Mouse (Mus musculus): ENCODE measurements around the gene Xpo6. TPM values are rescaled to one million over a fixed set of nuclear protein-coding genes. Genes with fewer than 3 reads are reported as not detected.

Xpo6 gene
- polyA plus RNA-seq, 1 experiment from 2014 or later, result 51.2 TPM

GRCm38 (mm10) chr7:126119819-126120218, 80.5 kb downstream of the Xpo6 start:
- 81% methylated on average over 6 of the region's 6 CpGs for WGBS
- H3K4me1 ChIP-seq, result no peaks in the 10 kb centered on the region
- no peak for ATAC-seq (ENCODE audit: low FRiP score)

GRCm38 (mm10) chr7:126113263-126113662, 87.0 kb downstream of the Xpo6 start:
- no peak overlapping the region for H3K27ac ChIP-seq (replicated peaks)
- ATAC-seq (ENCODE audit: low FRiP score), result no peak
- H3K9ac ChIP-seq (replicated peaks), result no peak overlapping the region
- no peaks in the 10 kb centered on the region for H3K9me3 ChIP-seq (replicated peaks)
- no peaks in the 10 kb centered on the region for H3K4me1 ChIP-seq
- peaks cover 63% of the 10 kb centered on the region for H3K36me3 ChIP-seq
- no peak overlapping the region for H3K4me2 ChIP-seq
- no peaks in the 10 kb centered on the region for H3K27me3 ChIP-seq (replicated peaks)
- 86% methylated on average over 4 of the region's 4 CpGs for WGBS
- H3K4me3 ChIP-seq (replicated peaks), result no peak overlapping the region

More at GRCm38 (mm10) chr7:126119819-126120218, 80.5 kb downstream of the Xpo6 start:
- H3K9me3 ChIP-seq (replicated peaks), result no peaks in the 10 kb centered on the region
- H3K27ac ChIP-seq (replicated peaks), result no peak overlapping the region
- H3K9ac ChIP-seq (replicated peaks), result no peak overlapping the region
- H3K4me3 ChIP-seq (replicated peaks), result no peak overlapping the region
- H3K36me3 ChIP-seq, result peaks cover 68% of the 10 kb centered on the region
- H3K27me3 ChIP-seq (replicated peaks), result no peaks in the 10 kb centered on the region
- H3K4me2 ChIP-seq, result no peak overlapping the region

- peaks cover 82% of the 10 kb centered on the region for H3K36me3 ChIP-seq
Observed at GRCm38 (mm10) chr7:126111230-126111629, 89.1 kb downstream of the Xpo6 start.

GRCm38 (mm10) chr7:126109898-126110297, 90.4 kb downstream of the Xpo6 start:
- WGBS, result 67% methylated on average over 3 of the region's 3 CpGs
- H3K36me3 ChIP-seq, result peaks cover 84% of the 10 kb centered on the region
- H3K4me2 ChIP-seq, result no peak overlapping the region
- no peaks in the 10 kb centered on the region for H3K9me3 ChIP-seq (replicated peaks)
- no peak overlapping the region for H3K4me3 ChIP-seq (replicated peaks)
- no peak for ATAC-seq (ENCODE audit: low FRiP score)
- no peaks in the 10 kb centered on the region for H3K4me1 ChIP-seq
- H3K27me3 ChIP-seq (replicated peaks), result no peaks in the 10 kb centered on the region
- H3K9ac ChIP-seq (replicated peaks), result no peak overlapping the region
- no peak overlapping the region for H3K27ac ChIP-seq (replicated peaks)

More at GRCm38 (mm10) chr7:126111230-126111629, 89.1 kb downstream of the Xpo6 start:
- no peak overlapping the region for H3K27ac ChIP-seq (replicated peaks)
- H3K9me3 ChIP-seq (replicated peaks), result no peaks in the 10 kb centered on the region
- no peak overlapping the region for H3K4me2 ChIP-seq
- no peak for ATAC-seq (ENCODE audit: low FRiP score)
- WGBS, result 90% methylated on average over 2 of the region's 2 CpGs
- no peaks in the 10 kb centered on the region for H3K27me3 ChIP-seq (replicated peaks)
- no peak overlapping the region for H3K9ac ChIP-seq (replicated peaks)
- H3K4me1 ChIP-seq, result no peaks in the 10 kb centered on the region
- no peak overlapping the region for H3K4me3 ChIP-seq (replicated peaks)

- no peak for ATAC-seq (ENCODE audit: low FRiP score)
- no peak overlapping the region for H3K4me3 ChIP-seq (replicated peaks)
- no peak overlapping the region for H3K4me2 ChIP-seq
- H3K27me3 ChIP-seq (replicated peaks), result no peaks in the 10 kb centered on the region
- 94% methylated on average over 11 of the region's 11 CpGs for WGBS
- no peaks in the 10 kb centered on the region for H3K4me1 ChIP-seq
- no peak overlapping the region for H3K9ac ChIP-seq (replicated peaks)
- no peaks in the 10 kb centered on the region for H3K9me3 ChIP-seq (replicated peaks)
- H3K36me3 ChIP-seq, result peaks cover 64% of the 10 kb centered on the region
- H3K27ac ChIP-seq (replicated peaks), result no peak overlapping the region
Observed at GRCm38 (mm10) chr7:126100440-126100839, 99.9 kb downstream of the Xpo6 start.

GRCm38 (mm10) chr7:126099835-126100234, 100.5 kb downstream of the Xpo6 start:
- Histone ChIP-seq H3K27ac (replicated peaks) (no peak overlapping the region), H3K36me3 (peaks cover 59% of the 10 kb centered on the region), H3K4me1 (no peaks in the 10 kb centered on the region), H3K27me3 (replicated peaks) (no peaks in the 10 kb centered on the region), H3K9me3 (replicated peaks) (no peaks in the 10 kb centered on the region), H3K4me3 (replicated peaks) (no peak overlapping the region), H3K4me2 (no peak overlapping the region), H3K9ac (replicated peaks) (no peak overlapping the region)
- 96% methylated on average over 2 of the region's 2 CpGs for WGBS
- ATAC-seq (ENCODE audit: low FRiP score), result no peak

GRCm38 (mm10) chr7:126099163-126099775, 101.0 kb downstream of the Xpo6 start:
- no peaks in the 10 kb centered on the region for H3K4me1 ChIP-seq
- no peak overlapping the region for H3K4me3 ChIP-seq (replicated peaks)
- H3K27ac ChIP-seq (replicated peaks), result no peak overlapping the region
- H3K4me2 ChIP-seq, result no peak overlapping the region
- no peak for ATAC-seq (ENCODE audit: low FRiP score)
- WGBS, result 95% methylated on average over 7 of the region's 7 CpGs
- H3K27me3 ChIP-seq (replicated peaks), result no peaks in the 10 kb centered on the region
- H3K36me3 ChIP-seq, result peaks cover 54% of the 10 kb centered on the region
- H3K9ac ChIP-seq (replicated peaks), result no peak overlapping the region
- no peaks in the 10 kb centered on the region for H3K9me3 ChIP-seq (replicated peaks)

- no peak overlapping the region for H3K4me2 ChIP-seq
- H3K27me3 ChIP-seq (replicated peaks), result no peaks in the 10 kb centered on the region
- WGBS, result 80% methylated on average over 7 of the region's 9 CpGs
- no peaks in the 10 kb centered on the region for H3K9me3 ChIP-seq (replicated peaks)
- no peak for ATAC-seq (ENCODE audit: low FRiP score)
- H3K4me1 ChIP-seq, result no peaks in the 10 kb centered on the region
- H3K27ac ChIP-seq (replicated peaks), result no peak overlapping the region
- no peak overlapping the region for H3K9ac ChIP-seq (replicated peaks)
- no peak overlapping the region for H3K4me3 ChIP-seq (replicated peaks)
- peaks cover 39% of the 10 kb centered on the region for H3K36me3 ChIP-seq
Observed at GRCm38 (mm10) chr7:126097219-126097915, 102.9 kb downstream of the Xpo6 start.

GRCm38 (mm10) chr7:126096596-126096995, 103.7 kb downstream of the Xpo6 start:
- Histone ChIP-seq H3K4me1 (no peaks in the 10 kb centered on the region), H3K4me2 (no peak overlapping the region), H3K4me3 (replicated peaks) (no peak overlapping the region), H3K27me3 (replicated peaks) (no peaks in the 10 kb centered on the region), H3K36me3 (peaks cover 32% of the 10 kb centered on the region), H3K9ac (replicated peaks) (no peak overlapping the region), H3K9me3 (replicated peaks) (no peaks in the 10 kb centered on the region), H3K27ac (replicated peaks) (no peak overlapping the region)
- 75% methylated on average over 5 of the region's 5 CpGs for WGBS
- ATAC-seq (ENCODE audit: low FRiP score), result no peak

- Histone ChIP-seq H3K4me3 (replicated peaks) (no peak overlapping the region), H3K27ac (replicated peaks) (no peak overlapping the region), H3K9me3 (replicated peaks) (no peaks in the 10 kb centered on the region), H3K36me3 (peaks cover 14% of the 10 kb centered on the region), H3K4me1 (no peaks in the 10 kb centered on the region), H3K4me2 (no peak overlapping the region), H3K9ac (replicated peaks) (no peak overlapping the region), H3K27me3 (replicated peaks) (no peaks in the 10 kb centered on the region)
- ATAC-seq (ENCODE audit: low FRiP score), result no peak
- WGBS, result 91% methylated on average over 5 of the region's 5 CpGs
Observed at GRCm38 (mm10) chr7:126094738-126095137, 105.6 kb downstream of the Xpo6 start.

GRCm38 (mm10) chr7:126093162-126093561, 107.1 kb downstream of the Xpo6 start:
- Histone ChIP-seq H3K4me3 (replicated peaks) (no peak overlapping the region), H3K9ac (replicated peaks) (no peak overlapping the region), H3K27ac (replicated peaks) (no peak overlapping the region), H3K27me3 (replicated peaks) (no peaks in the 10 kb centered on the region), H3K4me2 (no peak overlapping the region), H3K36me3 (peaks cover 3% of the 10 kb centered on the region; the same call in 1 of the 2 replicates), H3K9me3 (replicated peaks) (no peaks in the 10 kb centered on the region), H3K4me1 (no peaks in the 10 kb centered on the region)
- ATAC-seq (ENCODE audit: low FRiP score), result no peak
- 50% methylated on average over 3 of the region's 3 CpGs for WGBS

- Histone ChIP-seq H3K4me2 (no peak overlapping the region), H3K9ac (replicated peaks) (no peak overlapping the region), H3K4me3 (replicated peaks) (no peak overlapping the region), H3K9me3 (replicated peaks) (no peaks in the 10 kb centered on the region), H3K4me1 (peaks cover 10% of the 10 kb centered on the region), H3K27ac (replicated peaks) (no peak overlapping the region), H3K36me3 (no peaks in the 10 kb centered on the region), H3K27me3 (replicated peaks) (peaks cover 7% of the 10 kb centered on the region)
- ATAC-seq (ENCODE audit: low FRiP score), result no peak
- WGBS, result 13% methylated on average over 6 of the region's 6 CpGs
Observed at GRCm38 (mm10) chr7:126089782-126090181, 110.5 kb downstream of the Xpo6 start.

All from neural tube, embryonic 15.5 days (tissue).